Mouse (Mus musculus): ENCODE data around the gene Lrrc9. TPM values are rescaled to one million over a fixed set of nuclear protein-coding genes. Genes with fewer than 3 reads are reported as not detected.

The Lrrc9 gene
- total and polyA plus RNA-seq, 3 experiments = not detected

DNA sequence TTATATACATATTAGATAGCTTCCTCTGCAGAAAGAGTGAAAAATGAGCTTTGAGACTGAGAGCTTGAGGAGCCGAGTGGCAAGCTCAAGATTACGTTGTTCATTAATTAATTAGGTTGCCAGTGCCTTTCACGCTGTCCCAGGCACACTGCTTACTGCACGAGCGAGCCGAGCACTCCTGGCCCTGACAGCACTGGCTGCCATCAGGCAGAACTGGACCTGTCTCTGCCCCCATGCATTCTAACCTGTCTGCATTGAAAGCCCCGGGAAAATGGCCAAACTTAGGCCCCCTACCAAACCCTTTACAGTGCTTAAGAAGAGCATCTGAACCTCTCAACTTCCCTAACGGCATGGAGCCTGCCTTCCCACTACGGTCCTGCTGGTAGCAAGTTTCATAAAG is 77.7 kb downstream of the Lrrc9 start:
- Histone ChIP-seq H3K4me1 (ENCODE audit: control insufficient read depth in 1 of 2, insufficient read depth in 2 of 2, low read length in 2 of 2) (no peaks in the 10 kb centered on the region), H3K9me3 (replicated peaks; ENCODE audit: insufficient read depth, low read length) (no peaks in the 10 kb centered on the region), H3K79me2 (ENCODE audit: control insufficient read depth, insufficient read depth, low read length, poor library complexity) (no peaks in the 10 kb centered on the region), H3K4me3 (ENCODE audit: control insufficient read depth in 1 of 2, insufficient read depth in 1 of 2, low read depth in 2 of 2, low read length in 2 of 2) (no peak overlapping the region), H3K27me3 (ENCODE audit: control insufficient read depth in 1 of 2, insufficient read depth in 2 of 2, low read length in 2 of 2) (peaks cover 0 to 3% of the 10 kb centered on the region in 2 experiments; a peak in 2 of 4 replicates), H3K36me3 (ENCODE audit: control insufficient read depth in 1 of 2, insufficient read depth in 2 of 2, low read length in 2 of 2) (no peaks in the 10 kb centered on the region), H3K9ac (ENCODE audit: control insufficient read depth, low read depth, low read length, poor library complexity, severe bottlenecking) (no peak overlapping the region), H3K27ac (ENCODE audit: control insufficient read depth, low read depth, low read length) (no peak overlapping the region)
- TF ChIP-seq ZKSCAN1 (IDR thresholded peaks at IDR 0.05; ENCODE audit: low read depth, low read length) (no peak), TCF12 (IDR thresholded peaks at IDR 0.05; ENCODE audit: low read depth, low read length) (no peak), MAFK (IDR thresholded peaks at IDR 0.05; ENCODE audit: borderline replicate concordance, low read depth, low read length) (no peak), E2F4 (IDR thresholded peaks at IDR 0.05; ENCODE audit: borderline replicate concordance, low read depth, low read length) (no peak), MAX (IDR thresholded peaks at IDR 0.05; ENCODE audit: low read length) (no peak), GABPA (IDR thresholded peaks at IDR 0.05; ENCODE audit: low read depth, low read length) (no peak), RCOR1 (IDR thresholded peaks at IDR 0.05; ENCODE audit: low read depth, low read length) (no peak), SMC3 (IDR thresholded peaks at IDR 0.05; ENCODE audit: low read depth, low read length) (no peak), JUND (IDR thresholded peaks at IDR 0.05; ENCODE audit: low read depth, low read length) (no peak), EP300 (IDR thresholded peaks at IDR 0.05; ENCODE audit: low read depth in 1 of 2, low read length in 2 of 2) (no peak), ETS1 (IDR thresholded peaks at IDR 0.05; ENCODE audit: low read depth, low read length) (no peak), MAZ (IDR thresholded peaks at IDR 0.05; ENCODE audit: low read depth, low read length) (no peak), ZC3H11A (IDR thresholded peaks at IDR 0.05; ENCODE audit: low read depth, low read length) (no peak), BHLHE40 (IDR thresholded peaks at IDR 0.05; ENCODE audit: borderline replicate concordance, low read depth, low read length) (no peak), ZNF384 (IDR thresholded peaks at IDR 0.05; ENCODE audit: low read depth, low read length) (no peak), MEF2A (IDR thresholded peaks at IDR 0.05; ENCODE audit: extremely low read depth, insufficient replicate concordance, low read depth, low read length, poor library complexity, severe bottlenecking) (no peak)
- DNase-seq (ENCODE audit: low read depth, low spot score) = no peak

- Histone ChIP-seq H3K4me1 (ENCODE audit: control insufficient read depth in 1 of 2, insufficient read depth in 2 of 2, low read length in 2 of 2) (no peaks in the 10 kb centered on the region), H3K79me2 (ENCODE audit: control insufficient read depth, insufficient read depth, low read length, poor library complexity) (no peaks in the 10 kb centered on the region), H3K4me3 (ENCODE audit: control insufficient read depth in 1 of 2, insufficient read depth in 1 of 2, low read depth in 2 of 2, low read length in 2 of 2) (no peak overlapping the region), H3K27ac (ENCODE audit: control insufficient read depth, low read depth, low read length) (no peak overlapping the region), H3K9me3 (replicated peaks; ENCODE audit: insufficient read depth, low read length) (no peaks in the 10 kb centered on the region), H3K9ac (ENCODE audit: control insufficient read depth, low read depth, low read length, poor library complexity, severe bottlenecking) (no peak overlapping the region), H3K27me3 (ENCODE audit: control insufficient read depth in 1 of 2, insufficient read depth in 2 of 2, low read length in 2 of 2) (peaks cover 0 to 3% of the 10 kb centered on the region in 2 experiments; a peak in 2 of 4 replicates), H3K36me3 (ENCODE audit: control insufficient read depth in 1 of 2, insufficient read depth in 2 of 2, low read length in 2 of 2) (no peaks in the 10 kb centered on the region)
- no peak for TF ChIP-seq SIN3A (IDR thresholded peaks at IDR 0.05; ENCODE audit: low read length)
- TF ChIP-seq NRF1 (IDR thresholded peaks at IDR 0.05; ENCODE audit: insufficient read depth, low read depth, low read length, poor library complexity, severe bottlenecking) = no peak
- no peak for TF ChIP-seq EP300 (IDR thresholded peaks at IDR 0.05; ENCODE audit: low read depth in 1 of 2, low read length in 2 of 2)
- TF ChIP-seq POLR2AphosphoS5 (IDR thresholded peaks at IDR 0.05; ENCODE audit: borderline replicate concordance, low read depth, low read length) = no peak
- TF ChIP-seq MYB (IDR thresholded peaks at IDR 0.05; ENCODE audit: low read depth, low read length) = no peak
- TF ChIP-seq MYC (IDR thresholded peaks at IDR 0.05; ENCODE audit: low read depth, low read length) = no peak
- TF ChIP-seq GABPA (IDR thresholded peaks at IDR 0.05; ENCODE audit: low read depth, low read length) = no peak
- no peak for TF ChIP-seq JUND (IDR thresholded peaks at IDR 0.05; ENCODE audit: low read depth, low read length)
- no peak for TF ChIP-seq CTCF (IDR thresholded peaks at IDR 0.05 in 2 of 3, conservative IDR thresholded peaks at IDR 0.05 in 1 of 3; ENCODE audit: control insufficient read depth in 1 of 3, insufficient read depth in 1 of 3, low read depth in 2 of 3, low read length in 3 of 3, poor library complexity in 1 of 3, severe bottlenecking in 1 of 3)
- no peak for TF ChIP-seq CHD1 (IDR thresholded peaks at IDR 0.05; ENCODE audit: low read depth, low read length)
- TF ChIP-seq USF1 (IDR thresholded peaks at IDR 0.05; ENCODE audit: low read depth, low read length) = no peak
- no peak for TF ChIP-seq ELF1 (IDR thresholded peaks at IDR 0.05; ENCODE audit: low read depth, low read length)
- TF ChIP-seq MAFK (IDR thresholded peaks at IDR 0.05; ENCODE audit: borderline replicate concordance, low read depth, low read length) = no peak
- TF ChIP-seq MXI1 (IDR thresholded peaks at IDR 0.05; ENCODE audit: low read depth, low read length) = no peak
- no peak for TF ChIP-seq MEF2A (IDR thresholded peaks at IDR 0.05; ENCODE audit: extremely low read depth, insufficient replicate concordance, low read depth, low read length, poor library complexity, severe bottlenecking)
- no peak for TF ChIP-seq ZC3H11A (IDR thresholded peaks at IDR 0.05; ENCODE audit: low read depth, low read length)
- peak; percentile 21 for DNase-seq (ENCODE audit: low read depth, low spot score)
Observed at GRCm38 (mm10) chr12:72519855-72520254, 78.2 kb downstream of the Lrrc9 start.
